Mouse (Mus musculus): ENCODE data around the gene Aup1.

Aup1 gene

DNA sequence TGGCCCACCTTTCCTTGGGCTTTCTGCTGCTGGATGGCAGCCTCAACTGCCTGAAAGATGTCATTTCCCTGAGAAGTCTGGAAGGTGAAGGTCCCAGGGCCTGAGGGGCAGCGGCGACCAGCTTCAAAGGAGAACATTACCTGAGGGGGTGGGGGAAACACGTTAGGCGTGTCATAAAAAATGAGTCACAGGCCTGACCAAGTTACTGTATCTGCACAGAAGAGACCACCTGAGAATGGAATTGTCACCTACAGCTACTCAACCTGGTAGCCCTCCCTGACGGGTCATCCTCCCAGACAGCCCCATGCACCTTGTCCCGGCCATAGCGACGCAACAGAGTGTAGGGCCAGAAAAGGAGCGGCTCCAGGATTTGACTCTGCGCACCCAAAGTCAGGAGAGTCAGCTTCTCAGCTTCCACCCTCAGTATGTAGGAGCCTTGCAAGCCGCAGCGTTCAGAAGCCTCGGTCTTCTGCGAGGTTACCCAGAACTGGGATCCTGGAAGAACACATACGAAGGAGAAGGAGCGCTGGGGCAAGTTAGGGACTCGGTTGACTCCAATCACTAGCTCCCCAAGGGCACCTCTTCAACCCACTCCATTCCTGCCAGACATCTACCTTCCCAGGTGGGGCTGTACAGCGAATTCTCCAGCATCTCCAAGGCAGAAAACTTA is 22.3 kb upstream of the Aup1 start:
- DNase-seq, result no peak

DNA sequence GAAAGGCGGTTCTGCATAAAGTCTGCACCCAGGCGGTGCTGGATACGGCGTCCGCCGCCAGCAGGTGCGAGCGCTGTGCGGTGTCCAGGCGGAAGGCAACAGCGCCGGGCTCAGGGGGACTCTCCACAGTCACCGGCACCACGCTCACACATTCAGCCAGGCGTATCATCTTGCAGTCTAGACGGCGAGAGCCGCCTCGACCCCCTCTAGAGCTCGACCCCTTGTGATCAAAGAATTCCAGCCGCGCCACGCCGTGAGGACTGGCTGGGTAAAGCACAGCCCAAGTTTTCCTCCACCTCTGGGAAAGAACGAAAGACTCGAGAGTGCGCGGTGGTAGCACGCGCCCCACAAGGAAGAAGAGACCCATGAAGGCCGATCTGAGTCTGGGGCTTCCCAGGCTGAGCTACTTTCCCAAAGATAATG is 21.5 kb upstream of the Aup1 start:
- peak; percentile 56 for DNase-seq

DNA sequence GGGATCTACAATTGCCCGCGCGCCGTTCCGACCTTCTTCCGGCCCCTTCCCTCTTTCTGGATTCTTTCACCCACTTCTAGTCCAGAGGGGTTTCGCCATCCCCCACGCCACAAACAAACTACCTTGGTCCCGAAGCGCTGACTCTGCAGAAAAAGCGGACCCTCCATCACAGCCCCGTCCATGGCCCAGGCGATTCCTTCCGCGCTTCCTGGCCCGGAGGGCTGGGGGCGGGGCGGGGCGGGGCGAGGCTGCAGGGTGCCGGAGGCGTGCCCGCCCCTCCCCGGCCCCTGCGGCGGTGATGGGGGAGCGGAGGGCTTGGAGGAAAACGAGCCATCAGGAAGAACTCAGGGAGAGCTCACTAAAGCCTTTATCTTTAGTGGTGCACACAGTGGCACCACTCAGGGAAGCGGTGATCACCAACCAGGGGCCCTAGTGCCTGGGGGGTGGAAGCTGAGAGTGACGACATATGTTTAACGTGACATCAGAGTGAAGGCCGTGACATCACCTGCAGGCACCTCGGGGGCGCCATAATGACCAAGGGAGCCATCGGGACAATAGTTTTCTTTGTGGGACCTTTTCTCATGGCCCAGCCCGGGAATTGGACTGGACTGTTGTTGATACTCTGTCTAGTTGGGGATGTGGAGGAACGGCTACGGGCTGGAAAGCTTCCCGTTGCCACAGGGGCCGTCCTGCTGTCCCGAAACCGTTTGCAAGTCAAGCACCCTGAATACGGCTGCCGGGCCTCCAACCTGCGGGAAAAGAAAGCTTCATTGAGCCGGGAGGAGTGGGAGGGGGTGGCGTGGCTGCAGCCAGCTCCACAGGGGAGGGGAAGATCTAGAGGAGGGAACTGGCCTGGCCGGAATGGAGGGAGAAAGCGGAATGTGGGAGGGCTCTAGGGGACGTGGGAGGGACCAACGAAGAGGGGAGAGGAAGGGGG is 20.8 kb upstream of the Aup1 start, which contains the start of the genes Dok1 and Loxl3:
TSS of gene Dok1 (minus strand) at position 223 of the 937 bp plus-strand sequence.
TSS of gene Loxl3 (plus strand) at position 925 of the 937 bp plus-strand sequence.
- DNase-seq, result peak; percentile 91

DNA sequence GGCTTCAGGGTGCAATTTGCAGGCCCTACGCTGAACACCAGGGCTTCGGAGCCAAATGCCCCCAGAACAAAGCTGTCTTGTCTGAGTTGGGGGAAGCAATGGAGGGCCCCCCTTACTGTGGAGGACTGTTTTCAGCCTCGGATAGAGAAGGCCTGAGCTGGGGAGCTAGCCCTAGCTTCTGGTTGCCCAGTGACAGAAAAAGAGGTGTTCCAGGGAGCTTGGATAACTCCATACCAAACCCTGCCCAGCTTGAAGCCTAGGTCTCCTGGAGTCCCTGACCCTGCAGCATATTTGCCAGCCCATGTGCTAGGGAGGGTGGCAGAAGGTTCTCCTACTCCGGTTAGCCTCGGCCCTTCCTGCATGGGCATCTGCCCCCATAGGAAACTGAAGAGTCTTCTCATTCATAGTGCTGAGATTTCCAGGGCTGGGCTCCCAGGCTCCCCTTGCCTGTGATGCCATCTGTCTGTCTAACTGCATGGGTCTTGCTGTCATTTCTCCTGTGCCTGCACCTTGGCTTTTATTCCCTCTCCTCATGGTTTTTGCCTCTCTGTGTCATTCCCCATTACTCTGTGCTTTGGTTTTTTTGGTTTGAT is 19.8 kb upstream of the Aup1 start:
- DNase-seq, result no peak

DNA sequence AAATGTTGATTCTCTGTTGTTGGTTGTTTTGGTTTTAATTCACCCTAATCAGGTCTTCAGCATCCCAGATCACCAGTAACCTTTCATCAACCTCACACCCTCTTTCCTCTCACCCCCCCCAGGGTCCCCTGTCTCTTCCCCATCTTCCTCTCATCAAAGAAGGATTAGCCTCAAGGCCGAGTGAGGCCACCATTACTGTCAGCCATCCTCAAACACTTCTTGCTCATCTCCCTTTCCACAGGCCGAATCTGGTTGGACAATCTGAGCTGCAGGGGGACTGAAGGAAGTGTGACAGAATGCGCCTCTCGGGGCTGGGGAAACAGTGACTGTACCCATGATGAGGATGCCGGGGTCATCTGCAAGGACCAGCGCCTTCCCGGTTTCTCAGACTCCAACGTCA is 17.1 kb upstream of the Aup1 start:
- no peak for DNase-seq

DNA sequence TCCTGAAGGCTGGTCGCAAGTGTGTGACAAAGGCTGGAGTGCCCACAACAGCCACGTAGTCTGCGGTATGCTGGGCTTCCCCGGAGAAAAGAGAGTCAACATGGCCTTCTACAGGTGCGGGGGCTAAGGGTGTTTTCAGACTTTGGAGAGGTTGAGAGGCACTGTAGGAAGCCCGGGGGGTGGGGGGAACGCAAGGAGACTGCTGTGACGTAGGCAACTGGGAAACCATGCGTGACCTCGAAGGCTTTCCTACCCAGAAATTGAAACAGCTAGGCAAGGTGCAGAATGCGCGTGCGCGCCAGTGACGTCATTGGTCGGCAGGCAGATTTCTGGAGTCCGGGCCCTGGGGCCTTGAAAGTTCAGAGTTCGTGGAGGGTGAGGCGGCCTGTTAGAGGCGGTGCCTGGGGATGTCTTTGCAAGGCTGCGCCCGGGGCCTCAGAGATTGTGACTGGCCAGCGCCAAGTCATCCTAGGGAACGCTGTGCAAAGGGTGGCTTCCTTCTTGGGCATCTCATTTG is 15.8 kb upstream of the Aup1 start:
- DNase-seq, result peak; percentile 94

DNA sequence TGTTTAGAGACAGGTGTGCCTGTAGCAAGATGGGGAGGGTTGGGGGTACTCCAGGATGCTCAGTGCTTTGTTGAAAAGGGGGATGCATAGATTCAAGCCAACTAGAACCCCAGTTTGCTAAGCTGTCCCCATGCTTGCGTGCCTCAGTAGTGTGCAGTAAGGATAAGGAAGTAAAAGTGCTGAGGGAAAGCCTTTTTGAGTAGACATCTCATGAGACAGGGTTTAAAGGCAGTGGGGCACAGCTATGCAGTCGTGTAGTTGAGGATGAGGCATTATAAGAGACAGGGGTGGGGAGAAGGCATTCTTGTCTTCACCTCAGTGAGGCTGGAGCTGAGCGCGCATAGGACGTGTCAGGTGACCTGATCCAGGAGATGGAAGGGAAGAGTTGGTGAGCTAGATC is 13.7 kb upstream of the Aup1 start:
- DNase-seq, result no peak

DNA sequence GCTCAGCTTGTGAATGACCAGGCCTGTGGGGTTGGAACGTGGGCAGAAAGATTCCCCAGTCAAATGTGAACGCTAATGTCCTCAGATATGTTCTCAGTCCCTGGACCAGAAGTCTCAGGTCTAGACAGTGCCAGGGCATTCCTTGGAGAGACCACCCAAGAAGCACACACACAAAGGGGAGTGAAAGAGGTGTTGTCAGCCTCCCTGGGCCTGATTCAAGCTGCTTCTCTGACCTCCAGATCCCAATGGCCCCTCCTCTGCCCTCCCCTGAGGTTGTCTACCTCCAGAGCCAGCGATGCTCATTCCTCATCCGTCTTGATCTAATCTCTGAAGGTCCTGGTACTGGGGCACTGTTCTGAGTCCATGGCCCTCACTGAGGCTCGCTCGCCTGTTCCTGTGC is 10.8 kb upstream of the Aup1 start:
- no peak for DNase-seq

DNA sequence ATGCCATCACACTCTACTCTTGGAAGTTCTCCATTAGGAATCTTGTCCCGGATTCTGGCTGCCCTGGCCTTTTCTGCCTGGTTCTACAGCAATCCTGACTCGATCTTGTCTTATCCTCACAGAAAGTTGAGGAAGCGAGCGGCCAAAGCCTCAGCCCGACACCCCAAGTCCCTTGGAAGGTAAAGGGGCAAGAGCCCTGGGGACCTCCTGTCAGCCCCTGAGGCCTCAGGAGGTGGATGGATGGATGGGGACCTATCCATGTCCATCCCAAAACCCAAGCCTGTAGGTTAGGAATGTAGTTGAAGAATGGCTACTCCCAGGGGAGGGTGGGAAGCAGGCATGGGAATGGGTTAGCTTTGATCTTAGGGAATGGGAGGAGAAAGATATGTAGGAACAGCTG is 10.3 kb upstream of the Aup1 start:
- no peak for DNase-seq

DNA sequence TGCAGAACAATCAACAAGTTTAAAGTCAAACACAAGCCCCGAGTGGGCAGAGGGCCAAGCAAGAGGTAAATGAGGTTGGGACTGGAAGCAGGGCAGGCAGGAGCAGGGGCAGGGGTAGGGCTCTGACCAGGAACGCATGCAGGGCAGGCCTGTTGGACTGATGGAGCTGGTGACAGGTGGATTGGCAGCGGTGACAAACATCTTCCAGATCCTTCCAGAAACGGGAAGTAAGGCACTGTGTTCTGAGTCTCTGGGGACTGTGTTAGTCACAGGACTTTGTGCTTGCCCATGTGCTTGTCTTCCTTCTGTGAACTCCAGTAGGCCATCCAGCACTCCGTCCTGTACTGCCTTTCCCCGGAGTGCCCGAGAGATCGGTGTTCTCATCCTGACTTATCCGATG is 9.6 kb upstream of the Aup1 start:
- DNase-seq, result no peak

DNA sequence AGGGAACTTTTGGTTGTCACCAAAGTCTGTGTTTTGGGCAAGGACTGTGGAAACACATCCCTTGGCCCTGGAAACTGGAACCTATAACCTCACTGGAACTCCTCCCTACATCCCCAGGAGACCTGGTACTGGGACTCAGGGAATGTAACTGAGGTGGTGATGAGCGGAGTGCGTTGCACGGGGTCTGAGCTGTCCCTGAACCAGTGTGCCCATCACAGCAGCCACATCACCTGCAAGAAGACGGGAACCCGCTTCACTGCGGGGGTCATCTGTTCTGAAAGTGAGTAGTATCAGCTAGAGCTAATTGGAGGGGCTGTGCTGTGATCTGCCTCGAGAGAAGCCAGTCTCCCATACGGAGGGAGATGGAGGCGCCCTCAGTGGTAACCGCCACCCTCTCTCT is 5.0 kb upstream of the Aup1 start:
- DNase-seq, result no peak

DNA sequence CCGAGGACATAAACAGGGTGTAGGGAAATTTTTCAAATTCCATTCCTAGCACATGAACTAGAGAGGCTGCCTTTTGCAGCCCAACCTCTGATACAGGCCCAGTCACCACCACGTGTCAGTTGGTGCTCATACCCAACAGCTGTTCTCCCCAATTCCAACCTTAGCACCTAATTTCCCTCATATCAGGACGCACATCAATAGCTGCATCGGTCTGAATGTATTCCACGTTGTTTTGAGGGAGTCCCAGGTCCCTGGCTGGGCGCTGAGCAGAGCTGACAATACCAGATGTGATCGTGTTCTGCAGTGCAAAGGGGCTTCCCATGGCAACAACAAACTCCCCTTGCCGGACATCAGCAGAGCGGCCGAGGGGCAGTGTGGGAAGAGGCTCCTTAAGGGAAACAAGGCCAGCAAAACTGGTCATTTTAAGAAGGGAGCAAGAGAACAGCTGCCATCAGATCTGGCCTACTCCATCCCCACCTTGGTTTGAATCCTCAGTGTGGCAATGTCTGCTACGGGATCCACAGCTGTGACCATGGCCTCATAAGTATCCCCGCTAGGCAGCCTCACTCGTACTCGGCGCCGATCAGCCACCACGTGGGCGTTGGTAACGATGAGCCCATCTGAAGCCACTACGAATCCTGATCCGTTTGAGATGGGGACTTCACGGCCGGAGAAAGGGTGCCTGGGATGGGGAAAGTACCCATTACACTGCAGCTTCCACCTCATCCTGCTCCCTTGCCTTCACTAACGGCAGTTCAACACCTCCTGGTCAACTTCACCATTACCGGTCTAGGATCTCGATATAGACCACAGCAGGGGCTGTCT is 973 bp upstream of the Aup1 start:
- peak; percentile 45 for DNase-seq

DNA sequence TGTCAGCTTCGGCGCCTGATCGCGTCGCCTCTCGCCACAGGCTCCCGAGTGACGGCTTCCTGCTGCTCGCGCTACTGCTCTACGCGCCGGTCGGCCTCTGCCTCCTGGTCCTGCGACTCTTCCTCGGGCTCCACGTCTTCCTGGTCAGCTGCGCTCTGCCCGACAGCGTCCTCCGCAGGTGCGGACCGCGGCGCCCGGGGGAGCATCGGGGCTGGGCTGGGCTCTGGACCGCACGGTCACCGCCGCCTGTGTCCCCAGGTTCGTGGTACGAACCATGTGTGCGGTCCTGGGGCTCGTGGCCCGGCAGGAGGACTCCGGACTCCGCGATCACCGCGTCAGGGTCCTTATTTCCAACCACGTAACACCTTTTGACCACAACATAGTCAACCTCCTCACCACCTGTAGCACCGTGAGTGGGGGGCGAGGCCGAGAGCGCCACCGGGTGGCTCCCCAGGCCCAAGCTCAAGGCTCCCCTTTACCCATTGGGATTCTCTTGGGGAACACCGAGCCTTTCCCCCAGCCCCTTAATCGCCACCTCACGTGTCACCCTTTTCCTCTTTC is 630 bp downstream of the Aup1 start, which contains the start of gene Htra2:
TSS of gene Htra2 (minus strand) at position 403 of the 561 bp plus-strand sequence.
- peak; percentile 56 for DNase-seq

DNA sequence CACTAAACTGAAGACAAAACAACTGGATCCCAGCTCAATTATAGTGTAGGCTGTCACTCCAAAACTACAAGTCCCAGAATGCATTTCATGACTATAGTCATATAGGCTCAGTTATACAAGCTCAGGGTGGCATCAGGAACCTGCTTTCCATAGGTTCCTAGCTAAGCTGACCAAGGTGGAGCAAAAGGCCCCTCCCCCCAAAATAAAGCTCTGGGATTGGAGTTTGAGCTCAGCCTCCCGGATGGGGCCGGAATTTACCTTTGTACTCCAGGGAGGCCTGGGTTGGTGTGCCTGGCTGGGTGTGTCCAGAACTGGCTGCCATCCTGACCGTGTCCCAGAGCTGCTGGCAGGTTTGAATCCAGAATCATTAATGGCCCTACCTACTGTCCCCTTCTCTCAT is 3.5 kb downstream of the Aup1 start, which contains the start of gene Dqx1:
TSS of gene Dqx1 (plus strand) at position 55 of the 400 bp plus-strand sequence.
- no peak for DNase-seq

DNA sequence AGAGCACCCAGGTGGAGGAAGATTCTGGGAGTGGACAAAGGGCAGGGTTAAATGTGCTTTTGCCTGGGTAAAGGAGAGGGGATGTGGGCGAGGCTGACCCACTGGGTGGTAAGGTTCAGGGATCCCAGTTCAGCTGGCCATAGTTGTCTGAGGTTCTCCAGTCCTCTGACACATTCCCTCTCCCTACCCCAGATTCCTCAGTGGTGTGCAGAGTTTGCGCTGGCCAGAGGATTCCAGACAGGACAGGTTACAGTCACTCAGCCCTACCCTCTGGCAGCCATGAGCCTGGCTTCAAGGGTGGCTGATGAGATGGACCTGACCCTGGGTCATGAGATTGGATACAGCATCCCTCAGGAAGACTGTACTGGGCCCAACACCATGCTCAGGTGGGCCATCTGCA is 4.4 kb downstream of the Aup1 start:
- DNase-seq, result no peak

DNA sequence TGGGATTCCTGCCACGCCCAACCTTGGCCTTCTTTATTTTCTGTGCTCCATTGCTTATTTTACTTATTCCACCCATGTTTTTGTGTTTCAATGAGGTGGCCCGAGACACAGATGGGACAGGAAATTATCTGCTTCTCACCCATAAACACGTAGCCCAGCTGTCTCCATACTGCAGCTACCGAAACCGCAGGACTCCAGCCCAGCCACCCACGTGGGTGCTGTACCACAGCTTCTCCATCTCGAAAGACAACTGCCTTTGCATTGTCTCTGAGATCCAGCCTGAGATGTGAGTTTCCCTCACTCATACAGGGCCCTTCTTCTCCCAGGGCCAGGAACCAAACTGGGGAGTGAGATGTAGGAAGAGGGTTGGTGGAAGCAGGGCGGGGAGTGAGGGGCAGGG is 11.7 kb downstream of the Aup1 start:
- DNase-seq, result no peak

DNA sequence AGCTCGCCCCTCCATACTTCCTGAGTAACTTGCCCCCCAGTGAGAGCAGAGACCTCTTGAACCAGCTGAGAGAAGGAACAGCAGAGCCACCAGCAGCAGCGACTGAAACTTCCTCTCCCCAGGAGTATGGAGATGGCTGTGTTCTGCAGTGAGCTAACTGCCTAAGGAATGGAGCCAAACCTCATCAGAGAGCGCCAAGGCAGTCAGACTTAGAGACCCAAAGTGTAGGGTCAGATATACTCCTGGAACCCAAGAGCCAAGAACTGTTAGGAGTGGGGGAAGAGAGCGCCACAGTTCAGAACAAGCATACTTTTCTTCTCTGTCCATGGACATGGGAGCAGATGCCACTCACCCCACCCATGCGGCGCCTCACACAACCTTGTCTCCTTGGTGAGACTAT is 12.1 kb downstream of the Aup1 start:
- DNase-seq, result no peak

DNA sequence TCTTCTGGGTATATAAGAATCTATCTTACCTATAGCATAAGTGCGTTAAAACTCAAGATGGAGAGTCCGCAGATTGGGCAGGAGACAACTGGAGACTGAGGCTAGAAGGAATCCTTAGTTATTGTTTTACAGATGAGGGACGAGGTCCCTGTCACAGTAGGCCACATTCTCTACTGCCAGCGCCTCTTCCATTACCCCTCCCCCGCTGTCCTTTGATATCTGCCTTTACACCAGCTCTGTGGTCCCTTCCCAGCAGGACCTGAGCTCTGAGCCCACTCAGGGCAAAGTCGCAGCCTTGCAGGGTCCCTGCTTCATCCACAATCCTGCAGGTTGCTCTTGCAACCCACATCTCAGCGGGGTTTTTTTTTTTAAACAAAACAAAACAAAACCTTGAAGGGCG is 13.9 kb downstream of the Aup1 start:
- no peak for DNase-seq

DNA sequence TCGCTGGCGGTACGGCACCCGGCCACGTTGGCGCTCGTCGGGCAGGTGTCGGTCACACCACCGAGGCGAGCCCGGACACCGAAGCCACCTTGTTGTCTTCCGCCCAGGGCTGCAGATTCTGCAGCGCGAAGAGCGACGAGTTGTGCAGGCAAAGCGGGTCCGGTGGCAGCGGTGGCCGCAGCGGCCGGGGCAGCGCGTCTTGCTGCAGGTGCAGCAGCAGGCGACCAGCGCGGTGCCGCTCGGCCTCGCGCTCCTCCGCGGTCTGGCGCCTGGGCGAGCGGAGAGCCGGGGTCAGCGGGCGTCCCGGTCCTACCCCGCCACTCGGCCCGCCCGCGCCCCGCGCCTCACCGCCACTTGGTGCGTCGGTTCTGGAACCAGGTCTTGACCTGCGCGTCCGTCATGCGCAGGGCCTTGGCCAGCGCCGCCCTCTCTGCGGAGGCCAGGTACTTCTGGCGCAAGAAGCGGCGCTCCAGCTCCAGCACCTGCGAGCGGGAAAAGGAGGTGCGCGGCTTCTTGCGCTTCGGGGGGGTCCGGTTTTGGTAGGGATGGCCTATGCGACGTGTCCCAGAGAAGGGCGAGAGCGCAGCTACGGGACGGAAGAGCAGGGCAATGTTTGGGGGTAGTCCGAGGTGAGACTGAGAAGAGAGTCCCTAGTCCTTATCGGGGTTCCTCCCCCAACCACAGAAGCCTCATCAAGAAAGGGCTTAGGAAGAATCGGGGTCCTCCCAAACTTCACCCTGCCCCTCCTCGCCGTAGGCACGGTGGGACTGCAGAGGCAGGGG is 14.6 kb downstream of the Aup1 start:
- no peak for DNase-seq

DNA sequence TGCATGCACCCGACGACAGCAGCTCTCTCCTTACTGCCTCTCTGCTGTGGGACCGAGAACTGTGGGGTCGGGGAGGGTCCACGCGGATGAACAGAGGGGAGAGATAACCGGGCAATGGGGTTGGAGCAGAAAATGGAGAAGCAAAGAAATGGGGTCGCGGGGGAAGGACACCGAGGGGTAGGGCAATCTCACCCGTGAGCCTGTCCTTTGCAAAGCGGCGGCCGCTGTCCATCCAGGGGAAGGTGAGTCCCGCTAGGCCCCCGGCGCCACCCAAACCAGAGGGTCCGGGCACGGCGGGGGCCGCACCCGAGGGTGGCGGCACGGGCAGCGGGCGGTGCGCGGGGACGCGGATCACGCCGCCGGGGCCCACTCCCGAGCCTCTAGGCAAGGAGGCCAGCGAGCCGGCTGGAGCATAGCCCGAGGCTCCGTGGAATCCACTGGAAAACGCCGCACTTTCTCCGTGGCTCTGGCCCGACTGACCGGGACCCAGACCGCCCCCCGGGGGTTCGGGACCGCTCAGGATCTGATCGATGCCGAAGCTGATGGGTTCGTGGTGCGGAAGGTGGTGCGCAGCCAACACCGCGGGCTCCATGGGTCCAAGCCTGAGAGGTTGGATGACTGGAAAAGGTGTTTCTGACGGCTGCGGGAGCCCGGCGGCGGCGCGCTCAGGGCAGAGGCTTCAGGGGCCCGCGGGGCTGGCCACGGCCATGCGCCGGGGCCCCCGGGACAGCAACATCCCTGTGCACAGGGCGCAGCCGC is 15.3 kb downstream of the Aup1 start:
- no peak for DNase-seq

DNA sequence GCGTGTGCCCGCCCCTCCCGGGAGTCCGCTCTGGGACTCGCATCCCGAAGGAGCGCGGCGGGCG is 15.8 kb downstream of the Aup1 start, which contains the start of gene Tlx2:
TSS of gene Tlx2 (minus strand) at position 47 of the 64 bp plus-strand sequence.
- no peak for DNase-seq

All from lung, postnatal 10 days (tissue).